Mouse (Mus musculus): ENCODE data around the gene Sav1. TPM values are rescaled to one million over a fixed set of nuclear protein-coding genes. Genes with fewer than 3 reads are reported as not detected.
A peak's percentile ranks its signal among the peaks of the same experiment; 100 is the strongest.

Sav1 gene
- total and polyA plus RNA-seq, 3 experiments: 17.8 to 96.2 (median 47.8) TPM

GRCm38 (mm10) chr12:69924012-69924411 is 62.8 kb downstream of the Sav1 start:
- H3K9me3 ChIP-seq (replicated peaks; ENCODE audit: insufficient read depth, low read length): no peaks in the 10 kb centered on the region
- H3K4me3 ChIP-seq (ENCODE audit: control insufficient read depth in 1 of 2, insufficient read depth in 1 of 2, low read depth in 2 of 2, low read length in 2 of 2): no peak overlapping the region
- TF ChIP-seq TBP (IDR thresholded peaks at IDR 0.05; ENCODE audit: low read depth, low read length) (no peak), NELFE (IDR thresholded peaks at IDR 0.05; ENCODE audit: low read depth, low read length) (no peak), USF2 (IDR thresholded peaks at IDR 0.05; ENCODE audit: borderline replicate concordance in 1 of 2, insufficient read depth in 1 of 2, low read depth in 1 of 2, low read length in 2 of 2) (no peak), ELF1 (IDR thresholded peaks at IDR 0.05; ENCODE audit: low read depth, low read length) (no peak), ZC3H11A (IDR thresholded peaks at IDR 0.05; ENCODE audit: low read depth, low read length) (peak; percentile 74), HCFC1 (IDR thresholded peaks at IDR 0.05; ENCODE audit: low read depth, low read length) (no peak), CTCF (IDR thresholded peaks at IDR 0.05 in 2 of 3, conservative IDR thresholded peaks at IDR 0.05 in 1 of 3; ENCODE audit: control insufficient read depth in 1 of 3, insufficient read depth in 1 of 3, low read depth in 2 of 3, low read length in 3 of 3, poor library complexity in 1 of 3, severe bottlenecking in 1 of 3) (peak; percentile 64 to 72 (median 68)), RAD21 (IDR thresholded peaks at IDR 0.05; ENCODE audit: low read depth, low read length) (peak; percentile 65), SMC3 (IDR thresholded peaks at IDR 0.05; ENCODE audit: low read depth, low read length) (peak; percentile 81), MEF2A (IDR thresholded peaks at IDR 0.05; ENCODE audit: extremely low read depth, insufficient replicate concordance, low read depth, low read length, poor library complexity, severe bottlenecking) (no peak), KAT2A (conservative IDR thresholded peaks at IDR 0.05; ENCODE audit: low read depth, low read length) (no peak), NRF1 (IDR thresholded peaks at IDR 0.05; ENCODE audit: insufficient read depth, low read depth, low read length, poor library complexity, severe bottlenecking) (no peak)
- H3K27ac ChIP-seq (ENCODE audit: control insufficient read depth, low read depth, low read length): no peak overlapping the region
- no peaks in the 10 kb centered on the region for H3K27me3 ChIP-seq (ENCODE audit: control insufficient read depth in 1 of 2, insufficient read depth in 2 of 2, low read length in 2 of 2)
- H3K79me2 ChIP-seq (ENCODE audit: control insufficient read depth, insufficient read depth, low read length, poor library complexity): no peaks in the 10 kb centered on the region
- H3K9ac ChIP-seq (ENCODE audit: control insufficient read depth, low read depth, low read length, poor library complexity, severe bottlenecking): no peak overlapping the region
- H3K4me1 ChIP-seq (ENCODE audit: control insufficient read depth in 1 of 2, insufficient read depth in 2 of 2, low read length in 2 of 2): peaks cover 0 to 4% of the 10 kb centered on the region in 2 experiments; a peak in 3 of 4 replicates
- peaks cover 0 to 7% of the 10 kb centered on the region in 2 experiments; a peak in 2 of 4 replicates for H3K36me3 ChIP-seq (ENCODE audit: control insufficient read depth in 1 of 2, insufficient read depth in 2 of 2, low read length in 2 of 2)
- DNase-seq (ENCODE audit: low read depth, low spot score): peak; percentile 81

- Histone ChIP-seq H3K27ac (ENCODE audit: control insufficient read depth, low read depth, low read length) (no peak overlapping the region), H3K9ac (ENCODE audit: control insufficient read depth, low read depth, low read length, poor library complexity, severe bottlenecking) (no peak overlapping the region; the same call in 1 of the 2 replicates)
- DNase-seq (ENCODE audit: low read depth, low spot score): peak; percentile 24
These were observed 63.2 kb downstream of the Sav1 start for GRCm38 (mm10) chr12:69923603-69924002.

GRCm38 (mm10) chr12:69923128-69923527 is 63.7 kb downstream of the Sav1 start:
- Histone ChIP-seq H3K27me3 (ENCODE audit: control insufficient read depth in 1 of 2, insufficient read depth in 2 of 2, low read length in 2 of 2) (no peaks in the 10 kb centered on the region), H3K4me3 (ENCODE audit: control insufficient read depth in 1 of 2, insufficient read depth in 1 of 2, low read depth in 2 of 2, low read length in 2 of 2) (no peak overlapping the region), H3K9me3 (replicated peaks; ENCODE audit: insufficient read depth, low read length) (no peaks in the 10 kb centered on the region), H3K79me2 (ENCODE audit: control insufficient read depth, insufficient read depth, low read length, poor library complexity) (no peaks in the 10 kb centered on the region), H3K9ac (ENCODE audit: control insufficient read depth, low read depth, low read length, poor library complexity, severe bottlenecking) (no peak overlapping the region), H3K27ac (ENCODE audit: control insufficient read depth, low read depth, low read length) (no peak overlapping the region), H3K4me1 (ENCODE audit: control insufficient read depth in 1 of 2, insufficient read depth in 2 of 2, low read length in 2 of 2) (peaks cover 0 to 10% of the 10 kb centered on the region in 2 experiments; a peak in 3 of 4 replicates), H3K36me3 (ENCODE audit: control insufficient read depth in 1 of 2, insufficient read depth in 2 of 2, low read length in 2 of 2) (peaks cover 0 to 7% of the 10 kb centered on the region in 2 experiments; a peak in 2 of 4 replicates)
- DNase-seq (ENCODE audit: low read depth, low spot score): no peak
- TF ChIP-seq MXI1 (IDR thresholded peaks at IDR 0.05; ENCODE audit: low read depth, low read length): no peak
- TF ChIP-seq GABPA (IDR thresholded peaks at IDR 0.05; ENCODE audit: low read depth, low read length): no peak
- no peak for TF ChIP-seq RAD21 (IDR thresholded peaks at IDR 0.05; ENCODE audit: low read depth, low read length)
- no peak for TF ChIP-seq NRF1 (IDR thresholded peaks at IDR 0.05; ENCODE audit: insufficient read depth, low read depth, low read length, poor library complexity, severe bottlenecking)
- TF ChIP-seq ZC3H11A (IDR thresholded peaks at IDR 0.05; ENCODE audit: low read depth, low read length): no peak
- no peak for TF ChIP-seq MAZ (IDR thresholded peaks at IDR 0.05; ENCODE audit: low read depth, low read length)
- no peak for TF ChIP-seq USF1 (IDR thresholded peaks at IDR 0.05; ENCODE audit: low read depth, low read length)
- no peak for TF ChIP-seq TCF12 (IDR thresholded peaks at IDR 0.05; ENCODE audit: low read depth, low read length)
- TF ChIP-seq KAT2A (conservative IDR thresholded peaks at IDR 0.05; ENCODE audit: low read depth, low read length): no peak
- TF ChIP-seq ZNF384 (IDR thresholded peaks at IDR 0.05; ENCODE audit: low read depth, low read length): no peak
- TF ChIP-seq POLR2A (IDR thresholded peaks at IDR 0.05; ENCODE audit: control insufficient read depth in 1 of 2, insufficient read depth in 1 of 2, low read depth in 1 of 2, low read length in 2 of 2, poor library complexity in 1 of 2): no peak
- TF ChIP-seq MYB (IDR thresholded peaks at IDR 0.05; ENCODE audit: low read depth, low read length): no peak
- no peak for TF ChIP-seq SIN3A (IDR thresholded peaks at IDR 0.05; ENCODE audit: low read length)
- no peak for TF ChIP-seq TBP (IDR thresholded peaks at IDR 0.05; ENCODE audit: low read depth, low read length)
- no peak for TF ChIP-seq ELF1 (IDR thresholded peaks at IDR 0.05; ENCODE audit: low read depth, low read length)
- no peak for TF ChIP-seq CTCF (IDR thresholded peaks at IDR 0.05 in 2 of 3, conservative IDR thresholded peaks at IDR 0.05 in 1 of 3; ENCODE audit: control insufficient read depth in 1 of 3, insufficient read depth in 1 of 3, low read depth in 2 of 3, low read length in 3 of 3, poor library complexity in 1 of 3, severe bottlenecking in 1 of 3)
- TF ChIP-seq MAX (IDR thresholded peaks at IDR 0.05; ENCODE audit: low read length): no peak

More at GRCm38 (mm10) chr12:69923603-69924002, 63.2 kb downstream of the Sav1 start:
- no peak overlapping the region for H3K4me3 ChIP-seq (ENCODE audit: control insufficient read depth in 1 of 2, insufficient read depth in 1 of 2, low read depth in 2 of 2, low read length in 2 of 2)
- H3K4me1 ChIP-seq (ENCODE audit: control insufficient read depth in 1 of 2, insufficient read depth in 2 of 2, low read length in 2 of 2): peaks cover 0 to 5% of the 10 kb centered on the region in 2 experiments; a peak in 3 of 4 replicates
- H3K79me2 ChIP-seq (ENCODE audit: control insufficient read depth, insufficient read depth, low read length, poor library complexity): no peaks in the 10 kb centered on the region
- no peaks in the 10 kb centered on the region for H3K9me3 ChIP-seq (replicated peaks; ENCODE audit: insufficient read depth, low read length)
- TF ChIP-seq EP300 (IDR thresholded peaks at IDR 0.05; ENCODE audit: low read depth in 1 of 2, low read length in 2 of 2) (peak in 1 of 2 experiments; percentile 58; a peak in 2 of 4 replicates), GABPA (IDR thresholded peaks at IDR 0.05; ENCODE audit: low read depth, low read length) (no peak)
- H3K36me3 ChIP-seq (ENCODE audit: control insufficient read depth in 1 of 2, insufficient read depth in 2 of 2, low read length in 2 of 2): peaks cover 0 to 7% of the 10 kb centered on the region in 2 experiments; a peak in 2 of 4 replicates
- H3K27me3 ChIP-seq (ENCODE audit: control insufficient read depth in 1 of 2, insufficient read depth in 2 of 2, low read length in 2 of 2): no peaks in the 10 kb centered on the region
